Mouse (Mus musculus) myocyte (in vitro differentiated cells): ENCODE measurements at regions not wholly inside any gene's neighbourhood (a gene's known extent, or its start where the extent isn't known, plus 50 kb on each side); places are given as distances from the start of the nearest gene placed in this dataset.

Experiments
- CEBPB ChIP-seq: IDR thresholded peaks from 2 replicates; pipeline ENCODE4 v1.6.1; 2011; ENCODE audit warnings: mild to moderate bottlenecking, moderate library complexity; ENCODE audit not compliant: poor library complexity, insufficient read depth, severe bottlenecking
- E2F4 ChIP-seq: IDR thresholded peaks from one replicate; pipeline ENCODE4 v1.6.1; 2011; ENCODE audit warnings: mild to moderate bottlenecking, control low read depth, moderate library complexity; ENCODE audit not compliant: insufficient read depth
- MAX ChIP-seq: IDR thresholded peaks from one replicate; pipeline ENCODE4 v1.6.1; 2011; ENCODE audit warnings: low read depth, mild to moderate bottlenecking, control low read depth
- MYOD1 ChIP-seq, 3 experiments: IDR thresholded peaks; one replicate each; pipeline ENCODE4 v1.6.1; 2011; ENCODE audit warnings: control low read depth in 2 of 3, low read depth in 2 of 3, mild to moderate bottlenecking in 2 of 3, moderate library complexity in 1 of 3; ENCODE audit not compliant: insufficient read length in 2 of 3, control insufficient read depth in 1 of 3
- MYOG ChIP-seq, 3 experiments: IDR thresholded peaks; one replicate each; pipeline ENCODE4 v1.6.1; 2011; ENCODE audit warnings: control low read depth in 2 of 3, low read depth in 2 of 3, mild to moderate bottlenecking in 2 of 3; ENCODE audit not compliant: insufficient read length in 2 of 3, control insufficient read depth in 1 of 3, insufficient read depth in 1 of 3
- POLR2A ChIP-seq: IDR thresholded peaks from one replicate; pipeline ENCODE4 v1.6.1; 2011; ENCODE audit warnings: low read depth, mild to moderate bottlenecking, control low read depth, moderate library complexity; ENCODE audit not compliant: insufficient read length
- POLR2AphosphoS2 ChIP-seq: IDR thresholded peaks from one replicate; pipeline ENCODE4 v1.6.1; 2011; ENCODE audit warnings: low read depth, control low read depth; ENCODE audit not compliant: insufficient read length
- REST ChIP-seq: IDR thresholded peaks from one replicate; pipeline ENCODE4 v1.6.1; 2011; ENCODE audit warnings: mild to moderate bottlenecking, control low read depth, moderate library complexity; ENCODE audit not compliant: insufficient read depth, insufficient read length
- SRF ChIP-seq: IDR thresholded peaks from one replicate; pipeline ENCODE4 v1.6.1; 2011; ENCODE audit warnings: low read depth; ENCODE audit not compliant: control insufficient read depth, insufficient read length
- TCF12 ChIP-seq: IDR thresholded peaks from one replicate; pipeline ENCODE4 v1.6.1; 2011; ENCODE audit warnings: mild to moderate bottlenecking, control low read depth; ENCODE audit not compliant: poor library complexity, insufficient read depth, severe bottlenecking
- TCF3 ChIP-seq: IDR thresholded peaks from one replicate; pipeline ENCODE4 v1.6.1; 2011; ENCODE audit warnings: low read depth, control low read depth; ENCODE audit not compliant: insufficient read length
- USF1 ChIP-seq: IDR thresholded peaks from one replicate; pipeline ENCODE4 v1.6.1; 2011; ENCODE audit warnings: low read depth, mild to moderate bottlenecking, control low read depth, moderate library complexity

- TF ChIP-seq POLR2A (no peak), USF1 (no peak), REST (no peak), SRF (no peak), E2F4 (no peak), TCF12 (no peak), MAX (no peak), MYOG (IDR thresholded peaks at IDR 0.05; ENCODE audit: control insufficient read depth in 1 of 3, insufficient read depth in 1 of 3, insufficient read length in 2 of 3, low read depth in 2 of 3) (no peak), CEBPB (no peak), TCF3 (no peak), POLR2AphosphoS2 (no peak), MYOD1 (IDR thresholded peaks at IDR 0.05; ENCODE audit: control insufficient read depth in 1 of 3, insufficient read length in 2 of 3, low read depth in 2 of 3) (no peak)
Measured at GRCm38 (mm10) chr4:131489056-131489455, 349.0 kb downstream of the Ptpru start.
